Mouse (Mus musculus) left cerebral cortex, adult 9 months (tissue): ENCODE results near the gene Mfap2.

Experiments used
- DNase-seq, 2 experiments: peaks; one replicate each; pipeline ENCODE4 v3.0.0; 2022; ENCODE audit warnings: low spot score in 2 of 2

Mfap2 gene

GRCm38 (mm10) chr4:141024992-141025391 is 14.8 kb downstream of the Mfap2 start:
- no peak for DNase-seq

GRCm38 (mm10) chr4:141030541-141031206 is 20.5 kb downstream of the Mfap2 start:
- DNase-seq, result no peak

- peak in 1 of 2 experiments; percentile 86 for DNase-seq
Observed at GRCm38 (mm10) chr4:141031733-141032132, 21.5 kb downstream of the Mfap2 start.

GRCm38 (mm10) chr4:141033606-141034549 is 23.7 kb downstream of the Mfap2 start:
- no peak for DNase-seq

GRCm38 (mm10) chr4:141041117-141041516 is 30.9 kb downstream of the Mfap2 start:
- DNase-seq, result no peak

- DNase-seq, result no peak
Observed at GRCm38 (mm10) chr4:141044816-141045215, 34.6 kb downstream of the Mfap2 start.

- no peak for DNase-seq
Observed at GRCm38 (mm10) chr4:141048810-141049475, 38.7 kb downstream of the Mfap2 start.

GRCm38 (mm10) chr4:141049476-141049835 is 39.2 kb downstream of the Mfap2 start:
- peak in 1 of 2 experiments; percentile 53 for DNase-seq

GRCm38 (mm10) chr4:141052442-141052841 is 42.2 kb downstream of the Mfap2 start:
- no peak for DNase-seq

GRCm38 (mm10) chr4:141053138-141053537 is 42.9 kb downstream of the Mfap2 start:
- DNase-seq, result no peak

GRCm38 (mm10) chr4:141053568-141054161 is 43.4 kb downstream of the Mfap2 start:
- peak; percentile 64 to 82 for DNase-seq

GRCm38 (mm10) chr4:141056970-141057369 is 46.8 kb downstream of the Mfap2 start:
- no peak for DNase-seq

- DNase-seq, result no peak
Observed at GRCm38 (mm10) chr4:141058835-141059234, 48.6 kb downstream of the Mfap2 start.

GRCm38 (mm10) chr4:141059616-141060425 is 49.6 kb downstream of the Mfap2 start:
- no peak for DNase-seq

GRCm38 (mm10) chr4:141060426-141061301 is 50.4 kb downstream of the Mfap2 start, which contains the start of gene Crocc:
Gene Crocc (minus strand): TSS chr4:141060550.
- peak; percentile 94 to 99 for DNase-seq

GRCm38 (mm10) chr4:141064104-141064659 is 54.0 kb downstream of the Mfap2 start:
- DNase-seq, result no peak

GRCm38 (mm10) chr4:141065123-141065522 is 54.9 kb downstream of the Mfap2 start:
- DNase-seq, result peak in 1 of 2 experiments; percentile 86
